Mouse (Mus musculus) left cerebral cortex, postnatal 25 days (tissue): Measurements from ENCODE around the gene Pnmal1. TPM values are rescaled to one million over a fixed set of nuclear protein-coding genes. Genes with fewer than 3 reads are reported as not detected.
A peak's percentile ranks its signal among the peaks of the same experiment; 100 is the strongest.

Experiments used
- DNase-seq, 2 experiments: peaks; one replicate each; pipeline ENCODE4 v3.0.0; 2022; ENCODE audit warnings: low spot score in 2 of 2, mixed read lengths in 1 of 2
- intact Hi-C: fragments of 180-260 bp; cut with DNase I; formaldehyde crosslinking; loops from one replicate; pipeline ENCODE4 v1.15.1; 2025
- total RNA-seq, 2 experiments: library from RNA; stranded (reverse); gene quantifications; 2 replicates each; pipeline ENCODE4 v1.2.3; 2021

Gene Pnmal1
- total RNA-seq, 2 experiments from 2014 or later: 107 to 115 TPM

DNA sequence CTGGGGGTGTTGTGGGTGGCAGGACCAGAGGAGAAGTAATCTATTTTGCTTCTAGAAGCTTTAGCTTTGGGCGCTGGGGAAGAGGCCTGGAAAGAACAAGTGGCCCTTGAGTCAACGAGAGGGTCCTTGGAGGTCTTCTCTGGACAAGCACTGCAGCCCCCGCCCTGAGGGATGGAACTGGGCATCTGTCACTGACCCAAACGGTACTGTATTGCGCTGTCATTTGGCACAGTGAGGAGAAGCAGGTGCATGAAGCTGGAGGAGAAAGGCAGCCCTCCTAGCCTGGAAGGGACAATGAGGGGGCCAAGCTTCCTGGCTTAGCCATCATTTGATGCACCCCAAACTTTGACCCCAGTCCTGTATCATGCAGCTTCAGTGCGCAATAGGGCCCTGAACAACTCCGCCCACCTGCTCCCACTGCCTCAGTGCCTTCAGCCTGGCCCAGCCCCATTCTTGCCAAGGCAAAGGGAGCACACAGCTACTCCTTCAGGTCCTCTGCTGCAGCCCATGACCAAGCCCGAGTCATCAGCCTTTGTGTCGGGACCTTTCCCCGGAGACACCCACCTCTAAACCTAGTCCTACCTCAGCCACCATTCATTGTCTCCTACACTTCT is 37.0 kb upstream of the Pnmal1 start:
- DNase-seq: peak; percentile 55 to 71
- intact Hi-C loops: loop anchor here (10.0 kb wide), 1 partner anchor 998 kb away; the partner anchor contains the start of gene Selenow

GRCm38 (mm10) chr7:16923283-16924036 is 36.0 kb upstream of the Pnmal1 start:
- DNase-seq: peak in 1 of 2 experiments; percentile 40
- intact Hi-C loops: loop anchor here (2.0 to 10.0 kb wide), 2 partner anchors 21 to 999 kb away; partner anchors contain the start of genes Pnmal2 and Selenow

DNA sequence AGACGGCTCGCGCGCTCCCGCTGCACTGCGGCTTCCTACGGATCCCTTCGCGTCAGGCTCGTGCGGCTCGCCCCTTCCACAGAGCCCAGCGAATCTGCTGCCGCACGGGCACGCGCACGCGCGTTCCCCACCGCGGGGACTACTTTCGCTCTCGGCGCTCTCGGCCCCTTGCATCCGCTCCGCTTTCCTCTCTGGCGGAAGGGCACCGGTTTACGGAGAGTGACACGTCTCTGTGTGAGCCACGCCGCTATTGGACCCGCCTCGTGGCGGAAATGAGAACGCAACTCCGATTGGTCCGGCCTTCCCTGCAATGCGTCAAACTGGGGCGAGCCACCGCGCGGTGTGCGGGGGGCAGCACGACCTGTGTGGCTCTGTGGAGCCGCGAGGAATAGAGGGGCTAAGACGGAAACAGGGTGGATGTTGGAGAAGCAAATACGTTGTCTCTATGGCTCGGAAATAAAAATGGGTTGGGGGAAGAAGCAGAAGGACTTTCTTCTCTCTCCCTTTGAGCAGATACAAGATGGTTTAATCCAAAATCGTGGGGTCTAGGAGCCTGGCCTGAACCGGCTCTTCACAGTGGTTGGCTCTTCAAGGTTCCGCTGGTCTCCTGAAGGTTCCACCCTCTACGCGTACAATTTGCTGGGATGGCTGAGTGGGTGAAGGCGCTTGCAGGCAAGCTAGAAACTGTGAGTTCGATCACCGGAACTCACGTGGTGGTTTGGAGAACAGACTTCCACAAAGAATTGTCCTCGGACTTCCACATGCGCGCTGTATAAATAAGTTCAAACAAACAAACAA is 35.2 kb upstream of the Pnmal1 start, which contains the start of gene Calm3:
TSS of gene Calm3 (minus strand) at position 78 of the 798 bp plus-strand sequence.
- peak; percentile 99 to 100 for DNase-seq
- intact Hi-C loops: loop anchor here (2.0 to 10.0 kb wide), 2 partner anchors 21 to 999 kb away; partner anchors contain the start of genes Pnmal2 and Selenow

DNA sequence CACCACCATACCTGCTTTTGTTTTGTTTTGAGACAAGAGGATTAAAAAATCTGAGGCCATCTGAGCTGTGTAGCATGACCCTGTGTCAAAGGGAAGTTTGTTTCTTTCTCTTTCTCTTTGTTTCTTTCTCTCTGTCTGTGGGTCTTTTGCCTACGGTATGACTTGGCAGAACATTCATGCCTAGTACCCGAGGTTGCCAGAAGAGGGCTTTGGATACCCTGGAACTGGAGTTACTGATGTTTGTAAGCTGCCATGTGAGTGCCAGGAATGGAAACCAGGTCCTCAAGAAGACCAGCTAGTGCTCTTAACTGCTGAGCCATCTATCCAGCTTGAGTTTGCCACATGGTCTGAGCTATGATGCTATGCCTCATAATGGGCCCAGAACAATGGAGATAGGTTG is 31.1 kb upstream of the Pnmal1 start:
- DNase-seq: no peak
- intact Hi-C loops: loop anchor here (10.0 kb wide), 1 partner anchor 1004 kb away; the partner anchor contains the start of gene Selenow

DNA sequence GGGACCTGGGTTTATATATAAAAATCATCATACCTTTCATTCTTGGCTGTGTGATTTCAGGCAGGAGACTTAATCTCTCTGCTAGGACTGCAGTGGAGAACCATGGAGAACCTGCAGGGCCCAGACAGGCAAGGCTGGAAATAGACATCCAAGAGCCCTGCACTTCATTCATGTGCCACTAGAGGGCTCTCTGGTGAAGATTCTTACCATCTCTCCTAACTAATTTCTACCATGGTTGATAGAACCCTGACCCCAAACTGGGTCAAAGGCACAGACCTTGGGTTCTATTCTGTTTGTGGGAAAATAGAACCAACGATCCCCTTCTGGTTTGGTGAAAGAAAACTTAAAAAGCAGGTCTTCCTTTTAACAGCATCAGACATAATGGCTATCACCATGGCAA is 28.6 kb upstream of the Pnmal1 start:
- intact Hi-C loops: loop anchor here (5.0 kb wide), 1 partner anchor 121 kb away; no protein-coding TSS in a partner anchor
- DNase-seq: peak; percentile 84 to 89

DNA sequence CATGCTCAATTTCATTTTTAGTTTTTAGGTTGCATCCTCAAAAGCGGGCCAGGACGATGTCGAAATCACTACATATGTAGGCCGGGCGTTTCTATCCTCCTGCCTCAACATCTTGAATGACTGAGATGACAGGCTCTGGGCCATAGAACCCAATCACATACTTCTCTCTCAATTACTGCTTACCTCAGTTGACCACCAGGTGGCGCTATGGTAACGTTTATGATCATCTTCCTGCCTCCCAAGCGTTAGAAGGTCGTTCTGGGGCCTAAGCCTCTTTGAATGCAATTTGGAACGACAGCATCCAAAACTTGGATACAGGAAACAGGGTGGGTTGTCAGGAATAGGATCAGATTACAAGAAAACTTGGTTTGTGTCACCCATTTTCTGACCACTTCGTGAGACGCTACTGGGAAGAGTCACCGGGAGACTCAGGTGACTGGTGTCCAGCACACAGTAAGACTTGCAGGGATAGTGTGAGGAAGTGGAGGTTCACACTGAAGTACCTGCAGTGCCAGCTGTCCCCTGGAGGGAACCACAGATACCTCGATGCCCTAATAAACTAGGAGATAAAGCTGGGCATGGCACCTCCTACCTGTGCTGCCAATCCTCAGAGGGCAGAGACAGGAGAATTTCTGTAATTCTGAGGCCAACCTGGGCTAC is 27.4 kb upstream of the Pnmal1 start:
- intact Hi-C loops: loop anchor here (1.0 to 5.0 kb wide), 4 partner anchors 18 to 134 kb away; no protein-coding TSS in a partner anchor
- peak; percentile 90 to 94 for DNase-seq

DNA sequence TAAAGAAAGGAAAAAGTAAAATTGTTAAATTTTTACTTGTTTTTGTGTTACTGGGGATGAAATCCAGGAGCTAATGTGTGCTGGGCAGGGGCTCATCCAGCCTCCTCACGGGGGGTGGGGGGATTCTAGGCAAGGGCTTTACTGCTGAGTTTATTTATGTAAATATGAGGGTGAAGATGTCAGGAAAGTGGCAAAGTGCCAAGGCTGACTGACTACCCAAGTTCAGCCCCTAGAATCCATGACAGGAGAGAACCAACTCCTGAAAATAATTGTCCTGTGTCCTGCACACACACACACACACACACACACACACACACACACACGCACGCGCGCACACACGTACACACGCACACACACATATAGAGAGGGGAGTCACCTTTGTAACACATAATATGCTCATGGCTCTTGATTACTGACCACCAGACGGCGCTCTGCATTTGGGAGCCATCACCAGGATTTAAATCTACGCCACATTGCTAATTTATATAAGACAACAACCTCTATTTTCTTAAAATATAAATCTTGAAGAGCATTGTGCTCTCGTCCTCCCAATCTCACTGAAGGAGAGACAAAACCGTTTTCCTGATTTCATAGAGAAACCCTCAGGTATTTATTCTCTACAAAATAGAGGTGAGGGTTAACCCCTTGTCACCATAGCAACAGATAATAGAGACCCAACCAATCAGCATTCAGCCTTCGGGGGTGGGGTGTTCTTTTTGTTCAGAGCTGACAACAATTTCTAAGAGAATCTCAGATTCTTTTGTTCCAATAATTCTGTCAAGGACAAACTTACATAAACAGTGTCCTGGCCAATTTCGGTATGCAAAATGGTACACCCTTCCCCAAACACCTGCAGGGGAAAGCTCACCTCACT is 26.5 kb upstream of the Pnmal1 start:
- peak; percentile 77 to 78 for DNase-seq
- intact Hi-C loops: loop anchor here (1.0 to 5.0 kb wide), 4 partner anchors 17 to 133 kb away; no protein-coding TSS in a partner anchor

DNA sequence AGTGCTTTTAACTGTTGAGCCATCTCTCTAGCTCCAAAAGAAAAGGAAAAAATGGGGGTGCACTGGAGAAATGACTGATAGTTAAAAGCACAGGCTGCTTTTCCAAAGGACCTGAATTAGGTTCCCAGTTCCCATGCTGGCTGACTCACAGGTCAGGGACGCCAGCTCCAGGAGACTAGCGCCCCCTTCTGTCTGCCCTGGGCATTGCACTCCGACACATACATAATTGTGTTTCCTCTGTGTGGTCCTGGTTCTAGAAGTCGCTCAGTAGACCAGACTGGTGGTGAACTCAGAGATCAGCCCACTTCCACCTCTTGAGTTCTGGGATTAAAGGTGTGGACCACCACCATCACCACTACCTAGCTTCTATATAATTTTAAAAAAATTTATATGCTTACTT is 22.2 kb upstream of the Pnmal1 start:
- intact Hi-C loops: no loop called here
- no peak for DNase-seq

DNA sequence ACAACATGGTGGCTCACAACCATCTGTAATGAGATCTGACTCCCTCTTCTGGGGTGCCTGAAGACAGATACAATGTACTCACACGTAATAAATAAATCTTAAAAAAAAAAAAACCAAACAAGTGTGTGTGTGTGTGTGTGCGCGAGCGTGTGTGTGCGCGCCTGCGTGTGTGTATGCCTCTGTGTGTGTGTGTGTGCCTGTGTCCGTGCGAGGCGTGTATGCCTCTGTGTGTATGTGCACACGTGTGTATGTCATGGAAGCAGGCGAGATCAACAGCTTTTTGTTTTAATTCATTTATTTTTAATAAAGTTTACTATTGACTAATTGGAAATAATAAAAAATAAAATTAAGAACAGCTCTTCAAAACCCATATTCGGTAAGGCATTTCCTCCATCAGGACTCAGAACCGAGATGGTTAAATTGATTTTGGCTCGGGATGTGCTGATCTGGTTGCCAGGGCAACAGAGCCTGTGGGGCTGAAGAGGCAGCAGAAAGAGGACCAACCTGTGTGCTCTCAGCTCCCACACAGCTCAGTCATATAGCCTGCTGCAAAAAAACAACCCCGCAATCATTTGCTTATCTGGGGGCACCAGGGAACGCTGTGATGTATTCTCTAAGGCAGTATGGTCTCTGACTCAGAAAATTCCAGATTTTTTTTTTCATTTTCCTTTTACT is 21.2 kb upstream of the Pnmal1 start:
- intact Hi-C loops: no loop called here

DNA sequence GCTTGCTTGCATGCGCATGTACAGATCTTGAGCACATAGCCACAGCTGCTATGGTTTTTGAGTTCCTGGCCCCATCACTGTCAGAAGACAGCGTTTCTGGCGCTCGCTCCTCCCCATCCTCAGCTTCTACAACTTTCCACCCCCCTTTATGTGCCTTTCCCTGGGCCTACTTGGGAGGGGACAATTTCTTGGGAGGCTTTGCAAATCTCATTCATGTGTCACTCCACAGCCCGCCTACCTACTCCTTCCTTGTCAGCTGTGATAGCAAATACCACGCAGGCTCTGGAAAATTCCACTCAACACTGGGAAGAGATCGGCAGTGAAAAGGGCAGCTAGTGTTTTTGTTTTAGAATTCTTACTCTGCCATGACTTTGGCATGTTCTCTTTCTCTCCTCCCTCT is 19.2 kb upstream of the Pnmal1 start:
- peak; percentile 78 to 95 for DNase-seq
- intact Hi-C loops: no loop called here

More for the DNA sequence above, 21.2 kb upstream of the Pnmal1 start:
- peak; percentile 71 to 83 for DNase-seq

- intact Hi-C loops: no loop called here
- no peak for DNase-seq
Observed at GRCm38 (mm10) chr7:16942861-16943260, 16.6 kb upstream of the Pnmal1 start.

DNA sequence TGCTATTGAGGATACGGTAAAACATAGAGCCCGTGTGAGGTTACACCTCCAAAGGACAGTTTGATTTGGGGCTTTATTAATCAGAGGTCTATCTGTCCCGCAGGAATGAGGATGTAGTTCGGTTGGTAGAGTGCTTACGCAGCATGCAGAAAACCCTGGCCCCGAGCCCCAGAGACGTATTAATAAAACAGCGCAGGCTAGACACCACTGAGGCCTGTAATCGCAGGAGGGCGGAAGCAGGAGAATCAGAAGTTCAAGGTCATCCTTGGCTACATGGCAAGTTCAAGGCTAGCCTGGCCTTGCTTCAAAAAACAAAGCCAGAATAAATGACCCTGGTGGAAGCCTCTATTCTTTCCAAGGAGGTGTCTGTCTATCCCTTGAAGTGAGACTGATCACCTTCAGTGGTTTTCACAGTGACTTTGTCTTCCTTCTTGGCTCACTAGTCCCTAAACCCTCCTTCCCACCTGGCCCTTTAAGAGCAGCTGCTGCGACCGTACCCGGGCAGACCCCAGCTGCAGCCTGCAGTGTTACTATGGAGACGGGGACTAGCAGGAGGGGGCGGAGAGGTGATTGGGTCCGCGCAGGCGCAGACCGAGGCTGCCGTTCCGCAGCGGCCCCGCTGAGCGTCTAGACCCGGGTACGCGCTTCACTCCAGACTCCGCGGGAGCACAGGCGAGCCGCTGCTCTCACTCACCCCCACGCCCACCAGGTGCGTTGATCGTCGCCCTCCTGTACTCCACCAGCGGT is 15.2 kb upstream of the Pnmal1 start, which contains the start of gene Pnmal2:
TSS of gene Pnmal2 (plus strand) at position 622 of the 747 bp plus-strand sequence.
- intact Hi-C loops: loop anchor here (2.0 kb wide), 1 partner anchor 19 kb away; the partner anchor contains the start of gene Calm3
- DNase-seq: peak; percentile 89 to 93

- intact Hi-C loops: loop anchor here (2.0 kb wide), 1 partner anchor 20 kb away; the partner anchor contains the start of gene Calm3
- no peak for DNase-seq
Observed at GRCm38 (mm10) chr7:16944808-16945315, 14.6 kb upstream of the Pnmal1 start.

GRCm38 (mm10) chr7:16945419-16945818 is 14.1 kb upstream of the Pnmal1 start:
- intact Hi-C loops: loop anchor here (2.0 kb wide), 1 partner anchor 21 kb away; the partner anchor contains the start of gene Calm3

DNA sequence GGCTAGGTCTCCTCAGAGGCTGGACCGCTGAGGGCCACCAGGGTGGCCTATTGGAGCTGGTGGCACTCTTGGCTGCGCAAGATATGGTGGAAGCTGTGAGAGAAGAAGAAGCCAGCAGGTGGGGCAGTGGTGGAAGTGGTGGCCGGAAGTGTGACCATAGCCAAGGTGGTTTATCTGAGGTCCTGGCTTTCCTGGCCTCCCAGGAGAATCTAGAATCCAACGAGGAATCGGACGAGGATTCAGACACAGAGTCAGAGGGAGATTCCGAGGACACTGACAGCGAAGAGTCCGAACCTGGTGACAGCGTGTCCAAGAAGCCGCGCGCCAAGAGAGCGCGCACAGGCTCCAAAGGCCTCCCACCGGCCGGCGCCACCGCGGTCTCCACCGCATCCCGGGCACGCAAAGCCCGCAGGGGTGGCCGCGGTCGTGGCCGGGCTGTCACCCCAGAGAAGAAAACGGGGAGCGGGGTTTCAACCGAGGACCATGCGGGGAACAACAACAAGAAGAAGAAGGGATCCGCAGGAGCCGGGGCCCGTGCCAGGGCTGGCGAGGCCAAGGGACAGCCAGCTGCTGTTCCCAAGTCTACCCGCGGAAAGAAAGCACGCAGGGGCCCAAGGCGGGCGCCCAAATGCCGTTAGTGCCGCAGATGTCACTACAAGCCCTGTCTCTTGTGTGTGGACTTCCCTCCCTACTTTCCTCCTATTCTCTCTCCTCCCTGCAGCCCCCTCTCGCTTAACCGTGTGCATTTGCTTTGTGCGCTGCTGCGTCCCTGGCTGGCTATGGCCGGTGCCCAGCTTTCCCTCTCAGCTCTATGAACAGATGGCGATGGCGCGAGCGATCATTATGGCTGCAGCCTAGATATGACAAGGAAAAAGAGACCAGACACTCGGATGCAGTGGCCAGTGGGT is 12.8 kb upstream of the Pnmal1 start:
- DNase-seq: peak in 1 of 2 experiments; percentile 51
- intact Hi-C loops: no loop called here

More at GRCm38 (mm10) chr7:16945419-16945818, 14.1 kb upstream of the Pnmal1 start:
- DNase-seq: no peak
